Mouse (Mus musculus) intestine, embryonic 16.5 days (tissue): ENCODE measurements around the gene Ncor2. TPM values are rescaled to one million over a fixed set of nuclear protein-coding genes. Genes with fewer than 3 reads are reported as not detected.

Source experiments
- ATAC-seq: fragments of 200-750 bp; cut with Nextera tagmentation; 2 replicates; pipeline ENCODE4 v1.8.0; 2017; ENCODE audit warnings: moderate TSS enrichment, moderate library complexity
- H3K27ac ChIP-seq: fragments of 300-500 bp; sonication (generic); 2 replicates; pipeline ENCODE4 v1.5.1; 2014; ENCODE audit warnings: mild to moderate bottlenecking, low read length
- H3K27me3 ChIP-seq: fragments of 300-500 bp; sonication (generic); replicated peaks from 2 replicates; pipeline ENCODE4 v1.6.1; 2014; ENCODE audit warnings: low read length, control low read depth, mixed read lengths; ENCODE audit not compliant: control insufficient read depth, insufficient read depth
- H3K36me3 ChIP-seq: fragments of 300-500 bp; sonication (generic); 2 replicates; pipeline ENCODE4 v1.6.1; 2014; ENCODE audit warnings: low read length, control low read depth; ENCODE audit not compliant: control insufficient read depth, insufficient read depth
- H3K4me1 ChIP-seq: fragments of 300-500 bp; sonication (generic); 2 replicates; pipeline ENCODE4 v1.6.1; 2014; ENCODE audit warnings: low read length, control low read depth, mixed read lengths; ENCODE audit not compliant: control insufficient read depth, insufficient read depth
- H3K4me2 ChIP-seq: fragments of 300-500 bp; sonication (generic); 2 replicates; pipeline ENCODE4 v1.6.1; 2014; ENCODE audit warnings: low read depth, low read length, control low read depth
- H3K4me3 ChIP-seq: fragments of 300-500 bp; sonication (generic); 2 replicates; pipeline ENCODE4 v1.5.1; 2014; ENCODE audit warnings: mild to moderate bottlenecking, low read length
- H3K9ac ChIP-seq: fragments of 300-500 bp; sonication (generic); 2 replicates; pipeline ENCODE4 v1.6.1; 2014; ENCODE audit warnings: low read depth, low read length
- H3K9me3 ChIP-seq: fragments of 300-500 bp; sonication (generic); 2 replicates; pipeline ENCODE4 v1.6.1; 2016; ENCODE audit warnings: low read length, control low read depth; ENCODE audit not compliant: control insufficient read depth
- WGBS: fragments of 180-500 bp; shearing (Covaris S2); extraction: QIAGEN DNeasy Blood & Tissue Kit; methylation state at CpG from one replicate; pipeline ENCODE4 v1.1.7; 2014; 5-methylcytosine and 5-hydroxymethylcytosine counted together
- polyA plus RNA-seq: library from polyadenylated mRNA; unstranded; fragments of >200 nt; fragmentation: Nextera tagmentation; extraction: Ambion mirVana; gene quantifications from 2 replicates; pipeline ENCODE4 v1.2.1, GENCODE M21; 2015

Ncor2 gene
- polyA plus RNA-seq, 1 experiment from 2014 or later = 14.4 TPM

- Histone ChIP-seq H3K4me2 (no peak overlapping the region), H3K27me3 (no peaks in the 10 kb centered on the region), H3K9me3 (no peaks in the 10 kb centered on the region), H3K4me3 (no peak overlapping the region), H3K36me3 (peaks cover 43% of the 10 kb centered on the region), H3K27ac (no peak overlapping the region), H3K9ac (no peak overlapping the region), H3K4me1 (peaks cover 28% of the 10 kb centered on the region)
- ATAC-seq = no peak
- WGBS = 92% methylated on average over 6 of the region's 6 CpGs
Observed at GRCm38 (mm10) chr5:125083674-125084073, 95.3 kb downstream of the Ncor2 start.

- Histone ChIP-seq H3K9ac (peak overlapping the region; percentile 44), H3K4me2 (no peak overlapping the region)
Observed at GRCm38 (mm10) chr5:125081318-125082101, 97.5 kb downstream of the Ncor2 start.

GRCm38 (mm10) chr5:125080787-125081317, 98.2 kb downstream of the Ncor2 start:
- H3K4me2 ChIP-seq = no peak overlapping the region
- H3K27ac ChIP-seq = peak overlapping the region; percentile 87
- H3K27me3 ChIP-seq = no peaks in the 10 kb centered on the region
- H3K9ac ChIP-seq = peak overlapping the region; percentile 44; the same call in 1 of the 2 replicates
- WGBS = 76% methylated on average over 10 of the region's 10 CpGs
- H3K36me3 ChIP-seq = peaks cover 30% of the 10 kb centered on the region; the same call in 1 of the 2 replicates
- peak; percentile 24 for ATAC-seq
- H3K4me3 ChIP-seq = no peak overlapping the region
- no peaks in the 10 kb centered on the region for H3K9me3 ChIP-seq
- peaks cover 28% of the 10 kb centered on the region for H3K4me1 ChIP-seq

More at GRCm38 (mm10) chr5:125081318-125082101, 97.5 kb downstream of the Ncor2 start:
- H3K27ac ChIP-seq = peak overlapping the region; percentile 87
- no peaks in the 10 kb centered on the region for H3K9me3 ChIP-seq
- no peak overlapping the region for H3K4me3 ChIP-seq
- peaks cover 32% of the 10 kb centered on the region; the same call in 1 of the 2 replicates for H3K36me3 ChIP-seq
- peaks cover 28% of the 10 kb centered on the region for H3K4me1 ChIP-seq
- 39% methylated on average over 21 of the region's 21 CpGs for whole genome bisulfite sequencing
- ATAC-seq = peak; percentile 75
- H3K27me3 ChIP-seq = no peaks in the 10 kb centered on the region

DNA sequence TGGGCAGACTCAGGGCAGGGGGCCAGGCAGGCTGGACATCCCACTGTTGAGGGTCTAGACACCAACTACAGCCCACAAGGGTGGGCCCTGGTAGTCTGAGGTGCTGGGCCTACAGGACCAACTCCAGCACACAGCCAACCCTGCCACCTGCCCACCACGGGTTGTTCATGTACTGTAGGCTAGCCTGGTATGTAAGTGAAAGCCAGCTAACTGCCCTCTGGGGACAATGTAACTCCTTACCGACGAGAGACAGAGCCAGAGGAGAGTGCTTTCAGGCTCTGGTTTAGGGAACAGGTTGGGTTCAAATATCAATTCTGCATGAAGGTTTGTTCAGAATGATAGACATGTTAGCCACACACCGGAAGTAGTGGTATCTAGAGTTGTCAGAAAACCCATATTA, 98.7 kb downstream of the Ncor2 start:
- WGBS = 82% methylated on average over 4 of the region's 4 CpGs
- H3K27ac ChIP-seq = no peak overlapping the region
- ATAC-seq = no peak

DNA sequence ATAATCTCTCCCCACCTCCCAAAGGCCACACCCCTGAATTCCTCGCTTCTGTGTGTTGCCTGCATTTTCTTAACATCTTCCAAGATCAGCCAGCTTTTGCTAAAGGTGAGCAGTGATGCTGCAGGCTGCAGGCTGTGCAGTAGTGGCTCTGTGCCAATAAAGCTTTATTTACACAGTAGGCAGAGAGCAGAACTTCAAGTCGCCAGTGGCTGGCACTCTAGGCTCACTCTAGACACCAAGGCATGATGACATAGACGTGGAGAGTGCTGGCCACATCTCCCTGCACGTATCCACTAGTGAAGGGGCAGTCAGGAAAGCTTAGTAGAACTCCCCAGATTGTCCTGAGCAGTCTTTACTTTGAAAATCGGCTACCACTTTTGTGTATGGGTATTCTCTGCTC, 100.8 kb downstream of the Ncor2 start:
- Histone ChIP-seq H3K4me3 (no peak overlapping the region), H3K9ac (no peak overlapping the region), H3K4me1 (peaks cover 27% of the 10 kb centered on the region), H3K27ac (no peak overlapping the region), H3K36me3 (peaks cover 19% of the 10 kb centered on the region; the same call in 1 of the 2 replicates), H3K27me3 (no peaks in the 10 kb centered on the region), H3K4me2 (no peak overlapping the region), H3K9me3 (no peaks in the 10 kb centered on the region)
- ATAC-seq = no peak
- 71% methylated on average over 5 of the region's 5 CpGs for WGBS

More for the DNA sequence above, 98.7 kb downstream of the Ncor2 start:
- H3K9me3 ChIP-seq = no peaks in the 10 kb centered on the region
- no peak overlapping the region for H3K9ac ChIP-seq
- H3K27me3 ChIP-seq = no peaks in the 10 kb centered on the region
- H3K36me3 ChIP-seq = peaks cover 30% of the 10 kb centered on the region; the same call in 1 of the 2 replicates
- no peak overlapping the region for H3K4me3 ChIP-seq
- H3K4me2 ChIP-seq = no peak overlapping the region
- H3K4me1 ChIP-seq = peaks cover 25% of the 10 kb centered on the region

GRCm38 (mm10) chr5:125076183-125076582, 102.8 kb downstream of the Ncor2 start:
- Histone ChIP-seq H3K4me1 (peaks cover 32% of the 10 kb centered on the region), H3K27me3 (no peaks in the 10 kb centered on the region), H3K9me3 (no peaks in the 10 kb centered on the region), H3K27ac (no peak overlapping the region), H3K36me3 (peaks cover 15% of the 10 kb centered on the region; the same call in 1 of the 2 replicates), H3K9ac (no peak overlapping the region), H3K4me3 (no peak overlapping the region), H3K4me2 (no peak overlapping the region)
- ATAC-seq = no peak
- 72% methylated on average over 9 of the region's 9 CpGs for WGBS

GRCm38 (mm10) chr5:125074571-125075171, 104.3 kb downstream of the Ncor2 start:
- Histone ChIP-seq H3K4me2 (no peak overlapping the region), H3K4me3 (no peak overlapping the region), H3K27me3 (no peaks in the 10 kb centered on the region), H3K27ac (no peak overlapping the region), H3K4me1 (peaks cover 35% of the 10 kb centered on the region), H3K9me3 (no peaks in the 10 kb centered on the region), H3K9ac (no peak overlapping the region), H3K36me3 (peaks cover 8% of the 10 kb centered on the region; the same call in 1 of the 2 replicates)
- ATAC-seq = no peak
- 73% methylated on average over 10 of the region's 10 CpGs for WGBS

DNA sequence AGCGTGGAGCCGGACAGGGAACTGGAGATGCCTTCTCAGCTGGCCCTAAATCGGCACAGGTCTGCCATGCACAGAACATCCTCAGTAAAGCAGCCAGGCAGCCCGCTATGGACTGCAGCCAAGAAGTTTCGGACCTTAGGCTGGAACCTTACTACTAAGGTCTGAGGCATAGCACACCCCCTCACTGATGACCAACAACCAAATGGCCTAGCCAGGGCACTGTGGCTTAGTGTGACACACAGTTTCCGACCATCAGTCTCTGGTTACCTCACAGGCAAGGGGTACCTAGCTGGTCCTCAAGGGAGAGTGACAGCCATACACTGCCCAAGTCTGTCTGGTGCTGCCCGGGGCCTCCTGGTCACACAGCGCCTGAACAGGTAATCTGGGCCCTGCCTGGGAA, 105.1 kb downstream of the Ncor2 start:
- WGBS = 85% methylated on average over 8 of the region's 8 CpGs
- Histone ChIP-seq H3K4me2 (no peak overlapping the region), H3K27me3 (no peaks in the 10 kb centered on the region), H3K27ac (no peak overlapping the region), H3K9ac (peak overlapping the region; percentile 23; the same call in 1 of the 2 replicates), H3K4me3 (no peak overlapping the region), H3K9me3 (no peaks in the 10 kb centered on the region), H3K36me3 (0 out of 2 replicates have a peak, but pooled peaks cover 6% of the 10 kb centered on the region), H3K4me1 (peaks cover 41% of the 10 kb centered on the region)
- no peak for ATAC-seq

- Histone ChIP-seq H3K27me3 (no peaks in the 10 kb centered on the region), H3K4me1 (peaks cover 46% of the 10 kb centered on the region), H3K4me2 (no peak overlapping the region), H3K9ac (no peak overlapping the region), H3K9me3 (no peaks in the 10 kb centered on the region), H3K36me3 (0 out of 2 replicates have a peak, but pooled peaks cover under 1% of the 10 kb centered on the region), H3K4me3 (no peak overlapping the region), H3K27ac (no peak overlapping the region)
- no peak for ATAC-seq
- WGBS = 90% methylated on average over 4 of the region's 4 CpGs
Observed at GRCm38 (mm10) chr5:125073335-125073734, 105.7 kb downstream of the Ncor2 start.
